Mouse (Mus musculus) testis, adult 2 months (tissue): ENCODE measurements around the gene Arid4a. TPM values are rescaled to one million over a fixed set of nuclear protein-coding genes. Genes with fewer than 3 reads are reported as not detected.

Experiments used
- H3K27ac ChIP-seq: fragments of 200-500 bp; 2 replicates; pipeline ENCODE4 v1.5.1; 2012; ENCODE audit warnings: low read depth, low read length; ENCODE audit not compliant: control insufficient read depth, insufficient read depth
- H3K27me3 ChIP-seq: fragments of 200-500 bp; 2 replicates; pipeline ENCODE4 v1.6.1; 2012; ENCODE audit warnings: mild to moderate bottlenecking, low read length, moderate library complexity; ENCODE audit not compliant: control insufficient read depth, insufficient read depth
- H3K36me3 ChIP-seq: fragments of 200-500 bp; 2 replicates; pipeline ENCODE4 v1.6.1; 2012; ENCODE audit warnings: mild to moderate bottlenecking, low read length; ENCODE audit not compliant: control insufficient read depth, insufficient read depth
- H3K4me1 ChIP-seq: fragments of 200-500 bp; 2 replicates; pipeline ENCODE4 v1.6.1; 2012; ENCODE audit warnings: low read length; ENCODE audit not compliant: control insufficient read depth, insufficient read depth
- H3K4me3 ChIP-seq: fragments of 200-500 bp; 2 replicates; pipeline ENCODE4 v1.5.1; 2012; ENCODE audit warnings: low read depth, mild to moderate bottlenecking, low read length, moderate library complexity, mixed read lengths; ENCODE audit not compliant: control insufficient read depth
- CTCF ChIP-seq: fragments of 200-500 bp; IDR thresholded peaks from 2 replicates; pipeline ENCODE4 v1.5.1; 2012; ENCODE audit warnings: low read depth, mild to moderate bottlenecking, inconsistent platforms, low read length, moderate library complexity; ENCODE audit not compliant: control insufficient read depth, insufficient read depth, insufficient replicate concordance
- POLR2A ChIP-seq: fragments of 200-500 bp; IDR thresholded peaks from 2 replicates; pipeline ENCODE4 v1.6.1; 2012; ENCODE audit warnings: low read depth, mild to moderate bottlenecking, inconsistent platforms, low read length, moderate library complexity; ENCODE audit not compliant: control insufficient read depth
- polyA plus RNA-seq: library from polyadenylated mRNA; depleted of rRNA; stranded (reverse); fragments of >200 nt; gene quantifications from 2 replicates; pipeline ENCODE4 v1.2.3, GENCODE M21; 2012

Arid4a gene
- polyA plus RNA-seq, 1 experiment, result 3.5 TPM

GRCm38 (mm10) chr12:71030260-71030659, 14.5 kb downstream of the Arid4a start:
- H3K27me3 ChIP-seq, result no peaks in the 10 kb centered on the region
- no peak overlapping the region for H3K27ac ChIP-seq
- H3K4me3 ChIP-seq, result no peak overlapping the region
- TF ChIP-seq POLR2A, result no peak
- TF ChIP-seq CTCF, result no peak
- no peaks in the 10 kb centered on the region; the same call in 1 of the 2 replicates for H3K36me3 ChIP-seq
- no peaks in the 10 kb centered on the region for H3K4me1 ChIP-seq

GRCm38 (mm10) chr12:71030722-71031121, 14.9 kb downstream of the Arid4a start:
- no peak overlapping the region for H3K4me3 ChIP-seq
- H3K36me3 ChIP-seq, result no peaks in the 10 kb centered on the region; the same call in 1 of the 2 replicates
- H3K27ac ChIP-seq, result no peak overlapping the region
- TF ChIP-seq CTCF, result no peak
- TF ChIP-seq POLR2A, result no peak
- no peaks in the 10 kb centered on the region for H3K27me3 ChIP-seq
- no peaks in the 10 kb centered on the region for H3K4me1 ChIP-seq

- Histone ChIP-seq H3K4me1 (no peaks in the 10 kb centered on the region), H3K4me3 (no peak overlapping the region), H3K36me3 (no peaks in the 10 kb centered on the region; the same call in none of the 2 replicates), H3K27ac (no peak overlapping the region), H3K27me3 (no peaks in the 10 kb centered on the region)
- TF ChIP-seq CTCF (no peak), POLR2A (no peak)
Observed at GRCm38 (mm10) chr12:71035826-71036225, 20.0 kb downstream of the Arid4a start.

- Histone ChIP-seq H3K27ac (no peak overlapping the region), H3K4me3 (no peak overlapping the region), H3K27me3 (no peaks in the 10 kb centered on the region), H3K4me1 (no peaks in the 10 kb centered on the region), H3K36me3 (no peaks in the 10 kb centered on the region; the same call in none of the 2 replicates)
- no peak for TF ChIP-seq CTCF
- no peak for TF ChIP-seq POLR2A
Observed at GRCm38 (mm10) chr12:71036729-71037404, 21.1 kb downstream of the Arid4a start.

GRCm38 (mm10) chr12:71040462-71040861, 24.7 kb downstream of the Arid4a start:
- TF ChIP-seq POLR2A (no peak), CTCF (no peak)
- Histone ChIP-seq H3K27me3 (no peaks in the 10 kb centered on the region), H3K27ac (no peak overlapping the region), H3K4me1 (no peaks in the 10 kb centered on the region), H3K36me3 (no peaks in the 10 kb centered on the region; the same call in none of the 2 replicates), H3K4me3 (no peak overlapping the region)

- H3K36me3 ChIP-seq, result no peaks in the 10 kb centered on the region; the same call in none of the 2 replicates
- H3K4me3 ChIP-seq, result no peak overlapping the region
- TF ChIP-seq CTCF (no peak), POLR2A (no peak)
- no peak overlapping the region for H3K27ac ChIP-seq
- H3K27me3 ChIP-seq, result no peaks in the 10 kb centered on the region
- H3K4me1 ChIP-seq, result no peaks in the 10 kb centered on the region
Observed at GRCm38 (mm10) chr12:71042451-71042850, 26.7 kb downstream of the Arid4a start.

- H3K4me1 ChIP-seq, result no peaks in the 10 kb centered on the region
- H3K27me3 ChIP-seq, result no peaks in the 10 kb centered on the region
- no peaks in the 10 kb centered on the region; the same call in none of the 2 replicates for H3K36me3 ChIP-seq
- H3K4me3 ChIP-seq, result no peak overlapping the region
- TF ChIP-seq CTCF, result no peak
- no peak overlapping the region for H3K27ac ChIP-seq
Observed at GRCm38 (mm10) chr12:71043571-71043970, 27.8 kb downstream of the Arid4a start.
